Mouse (Mus musculus): Measurements from ENCODE around the gene Clec2e. TPM values are rescaled to one million over a fixed set of nuclear protein-coding genes. Genes with fewer than 3 reads are reported as not detected.
"Not testable (repeated sequence)": the region's sequence is repeated elsewhere in the genome, so short reads cannot be mapped to it uniquely, and the experiment has no call there.

Gene Clec2e
- total RNA-seq (2021) (not detected), polyA plus RNA-seq (2012; rRNA removed) (not detected in 2 replicates)
- long read RNA-seq = 0 reads

- DNase-seq = not testable (repeated sequence)
Measured at GRCm38 (mm10) chr6:129100794-129101193, at the start of gene Clec2e. Gene Clec2e (minus strand): TSS chr6:129100913.

GRCm38 (mm10) chr6:129146812-129147211 lies 46.1 kb upstream of the Clec2e start:
- peak; percentile 11 for DNase-seq

GRCm38 (mm10) chr6:129132604-129133341 lies 32.1 kb upstream of the Clec2e start:
- DNase-seq = no peak

- no peak for DNase-seq
Measured at GRCm38 (mm10) chr6:129126861-129127260, 26.1 kb upstream of the Clec2e start.

GRCm38 (mm10) chr6:129124531-129124930 lies 23.8 kb upstream of the Clec2e start:
- DNase-seq = not testable (repeated sequence)

GRCm38 (mm10) chr6:129116223-129116622 lies 15.5 kb upstream of the Clec2e start:
- no peak for DNase-seq

GRCm38 (mm10) chr6:129114237-129114636 lies 13.5 kb upstream of the Clec2e start:
- not testable (repeated sequence) for DNase-seq

GRCm38 (mm10) chr6:129113769-129114168 lies 13.1 kb upstream of the Clec2e start:
- no peak for DNase-seq

- no peak for DNase-seq
Measured at GRCm38 (mm10) chr6:129113030-129113673, 12.4 kb upstream of the Clec2e start.

GRCm38 (mm10) chr6:129112526-129112925 lies 11.8 kb upstream of the Clec2e start:
- peak; percentile 21 for DNase-seq

GRCm38 (mm10) chr6:129107916-129108315 lies 7.2 kb upstream of the Clec2e start:
- no peak for DNase-seq

- no peak for DNase-seq
Measured at GRCm38 (mm10) chr6:129102858-129103555, 2.3 kb upstream of the Clec2e start.

GRCm38 (mm10) chr6:129101604-129102003 lies 891 bp upstream of the Clec2e start:
- no peak for DNase-seq

- peak; percentile 47 for DNase-seq
Measured at GRCm38 (mm10) chr6:129097929-129098328, 2.8 kb downstream of the Clec2e start.

GRCm38 (mm10) chr6:129095166-129095565 lies 5.5 kb downstream of the Clec2e start:
- DNase-seq = peak; percentile 30

- DNase-seq = not testable (repeated sequence)
Measured at GRCm38 (mm10) chr6:129088596-129088995, 12.1 kb downstream of the Clec2e start.

GRCm38 (mm10) chr6:129088161-129088560 lies 12.6 kb downstream of the Clec2e start:
- DNase-seq = no peak

GRCm38 (mm10) chr6:129086031-129086430 lies 14.7 kb downstream of the Clec2e start:
- DNase-seq = not testable (repeated sequence)

- DNase-seq = no peak
Measured at GRCm38 (mm10) chr6:129085098-129085497, 15.6 kb downstream of the Clec2e start.

- peak; percentile 36 for DNase-seq
Measured at GRCm38 (mm10) chr6:129066986-129067385, 33.7 kb downstream of the Clec2e start.

- DNase-seq = no peak
Measured at GRCm38 (mm10) chr6:129066530-129066929, 34.2 kb downstream of the Clec2e start.

GRCm38 (mm10) chr6:129065857-129066256 lies 34.9 kb downstream of the Clec2e start:
- DNase-seq = no peak

GRCm38 (mm10) chr6:129065407-129065806 lies 35.3 kb downstream of the Clec2e start:
- no peak for DNase-seq

Data from adrenal gland, adult 2 months (tissue).